Mouse (Mus musculus) heart, embryonic 16.5 days (tissue): ENCODE measurements around the gene Wdr82. TPM values are rescaled to one million over a fixed set of nuclear protein-coding genes. Genes with fewer than 3 reads are reported as not detected.

ENCODE experiments used
- ATAC-seq: fragments of 200-750 bp; cut with Nextera tagmentation; replicated peaks from 2 replicates; pipeline ENCODE4 v1.8.0; 2017; ENCODE audit warnings: moderate number of reproducible peaks; ENCODE audit not compliant: insufficient read depth, low FRiP score; ENCODE audit errors: extremely low read depth
- H3K27ac ChIP-seq: fragments of 300-500 bp; sonication (generic); 2 replicates; pipeline ENCODE4 v1.5.1; 2014; ENCODE audit warnings: mild to moderate bottlenecking, low read length, control low read depth, moderate library complexity
- H3K27me3 ChIP-seq: fragments of 300-500 bp; sonication (generic); 2 replicates; pipeline ENCODE4 v1.6.1; 2014; ENCODE audit warnings: low read length, mixed read lengths; ENCODE audit not compliant: control insufficient read depth, insufficient read depth
- H3K36me3 ChIP-seq: fragments of 300-500 bp; sonication (generic); 2 replicates; pipeline ENCODE4 v1.6.1; 2014; ENCODE audit not compliant: control insufficient read depth, insufficient read depth
- H3K4me1 ChIP-seq: fragments of 300-500 bp; sonication (generic); 2 replicates; pipeline ENCODE4 v1.6.1; 2014; ENCODE audit warnings: low read length, mixed read lengths; ENCODE audit not compliant: control insufficient read depth, insufficient read depth
- H3K4me2 ChIP-seq: fragments of 300-500 bp; sonication (generic); 2 replicates; pipeline ENCODE4 v1.6.1; 2014; ENCODE audit warnings: low read depth, mild to moderate bottlenecking, control low read depth, low read length
- H3K4me3 ChIP-seq: fragments of 300-500 bp; sonication (generic); 2 replicates; pipeline ENCODE4 v1.5.1; 2014; ENCODE audit warnings: mild to moderate bottlenecking, control low read depth, low read length
- H3K9ac ChIP-seq: fragments of 300-500 bp; sonication (generic); 2 replicates; pipeline ENCODE4 v1.6.1; 2014; ENCODE audit warnings: low read length, control low read depth
- H3K9me3 ChIP-seq: fragments of 300-500 bp; sonication (generic); replicated peaks from 2 replicates; pipeline ENCODE4 v1.6.1; 2016; ENCODE audit warnings: low read length; ENCODE audit not compliant: control insufficient read depth
- WGBS: fragments of 180-500 bp; shearing (Covaris S2); extraction: QIAGEN DNeasy Blood & Tissue Kit; methylation state at CpG from one replicate; pipeline ENCODE4 v1.1.7; 2014; 5-methylcytosine and 5-hydroxymethylcytosine counted together
- microRNA counts: library from miRNA; unstranded; fragments of <30 nt; microRNA quantifications from one replicate; lab custom pipeline; 2016
- microRNA-seq: library from miRNA; unstranded; fragments of <30 nt; microRNA quantifications from one replicate; pipeline ENCODE4, GENCODE M21; 2017
- polyA plus RNA-seq: library from polyadenylated mRNA; unstranded; fragments of >200 nt; fragmentation: Nextera tagmentation; extraction: Ambion mirVana; gene quantifications from 2 replicates; pipeline ENCODE4 v1.2.1, GENCODE M21; 2015

Gene Wdr82
- polyA plus RNA-seq, 1 experiment from 2014 or later, result 18.2 TPM

DNA sequence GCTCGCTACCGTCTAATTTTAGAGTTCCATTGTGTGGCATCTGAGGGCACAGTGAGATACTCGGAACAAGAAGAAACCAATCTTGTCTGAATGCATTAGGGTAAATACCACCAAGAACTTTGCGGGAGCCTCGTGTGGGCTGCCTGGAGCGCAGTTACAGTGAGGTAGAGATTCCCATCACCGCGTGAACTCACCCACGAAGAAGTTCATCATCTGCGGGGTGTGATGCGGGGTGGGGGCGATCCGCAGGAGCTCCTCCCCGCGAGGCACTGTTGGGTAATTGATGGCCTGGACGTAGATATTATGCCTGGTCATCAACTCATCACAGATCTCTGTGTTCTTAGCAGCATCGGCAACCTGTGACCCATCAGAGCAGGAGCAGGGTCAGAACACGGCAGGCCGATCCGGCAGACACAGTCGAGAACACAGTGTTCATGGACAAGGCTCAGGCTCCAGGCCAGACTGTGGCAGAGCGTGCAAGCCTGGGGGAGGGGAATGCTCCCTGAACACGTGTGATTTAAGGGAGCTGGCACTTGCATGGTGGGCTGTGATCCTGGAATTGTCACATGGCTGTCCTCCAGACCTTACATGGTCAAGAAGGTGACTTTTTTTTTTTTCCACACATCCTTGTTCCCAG, 64.6 kb downstream of the Wdr82 start:
- Histone ChIP-seq H3K4me1 (0 out of 2 replicates have a peak, but pooled peaks cover 5% of the 10 kb centered on the region), H3K4me3 (no peak overlapping the region), H3K9me3 (no peaks in the 10 kb centered on the region), H3K36me3 (peaks cover 59% of the 10 kb centered on the region), H3K4me2 (no peak overlapping the region), H3K9ac (no peak overlapping the region), H3K27me3 (no peaks in the 10 kb centered on the region), H3K27ac (0 out of 2 replicates have a peak overlapping the region, but pooled peaks have one; percentile 13)
- ATAC-seq, result peak; percentile 50
- 74% methylated on average over 23 of the region's 23 CpGs for WGBS

GRCm38 (mm10) chr9:106236156-106236817, 65.6 kb downstream of the Wdr82 start:
- Histone ChIP-seq H3K27me3 (no peaks in the 10 kb centered on the region), H3K4me1 (0 out of 2 replicates have a peak, but pooled peaks cover 5% of the 10 kb centered on the region), H3K4me2 (no peak overlapping the region), H3K36me3 (peaks cover 68% of the 10 kb centered on the region), H3K9ac (no peak overlapping the region), H3K4me3 (no peak overlapping the region), H3K27ac (no peak overlapping the region), H3K9me3 (no peaks in the 10 kb centered on the region)
- ATAC-seq, result no peak
- WGBS, result 92% methylated on average over 23 of the region's 23 CpGs

DNA sequence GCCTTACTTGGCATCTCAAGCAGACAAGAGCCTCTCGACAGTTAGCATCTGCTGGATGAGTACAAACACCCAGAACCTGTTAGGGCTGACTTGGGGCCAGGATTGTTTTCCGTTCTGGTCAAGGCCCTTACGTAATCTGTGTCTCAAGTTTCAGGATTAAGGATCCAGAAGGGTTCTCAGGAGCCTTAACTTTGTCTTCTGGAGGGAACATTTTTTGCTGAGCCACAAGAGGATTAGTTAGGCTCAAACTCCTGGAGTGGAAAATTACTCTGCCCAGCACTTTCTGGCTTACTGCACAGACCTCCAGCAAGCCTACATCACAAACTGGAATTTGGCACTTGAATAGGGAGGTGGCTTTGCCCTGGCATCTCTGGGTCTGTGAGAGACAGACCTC, 66.1 kb downstream of the Wdr82 start:
- Histone ChIP-seq H3K4me1 (0 out of 2 replicates have a peak, but pooled peaks cover 5% of the 10 kb centered on the region), H3K9ac (no peak overlapping the region), H3K27ac (no peak overlapping the region), H3K9me3 (no peaks in the 10 kb centered on the region), H3K36me3 (peaks cover 73% of the 10 kb centered on the region), H3K4me2 (no peak overlapping the region), H3K4me3 (no peak overlapping the region), H3K27me3 (no peaks in the 10 kb centered on the region)
- WGBS, result 72% methylated on average over 3 of the region's 3 CpGs
- ATAC-seq, result no peak

DNA sequence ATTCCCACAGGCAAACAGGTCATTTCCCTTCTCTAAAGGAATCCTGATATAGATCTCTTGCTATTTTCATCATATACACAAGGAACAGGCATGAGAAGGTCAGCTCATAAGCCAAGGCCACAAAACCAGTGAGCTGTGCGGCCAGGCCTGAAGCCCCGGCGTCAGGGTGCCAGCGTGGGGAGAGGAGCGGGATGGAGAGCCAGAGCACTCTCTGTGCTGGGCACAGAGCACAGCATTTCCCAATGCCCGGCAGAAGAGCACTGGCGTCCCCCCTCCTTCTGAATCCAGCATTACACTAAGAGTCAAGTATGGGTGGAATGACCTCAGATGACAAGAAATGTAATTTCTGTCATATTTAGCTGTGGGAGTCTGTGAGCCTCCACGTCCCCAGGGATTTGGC, 66.7 kb downstream of the Wdr82 start:
- no peak overlapping the region for H3K4me3 ChIP-seq
- H3K27ac ChIP-seq, result no peak overlapping the region
- ATAC-seq, result no peak
- H3K9me3 ChIP-seq, result no peaks in the 10 kb centered on the region
- H3K9ac ChIP-seq, result no peak overlapping the region
- H3K36me3 ChIP-seq, result peaks cover 76% of the 10 kb centered on the region
- H3K4me2 ChIP-seq, result no peak overlapping the region
- H3K4me1 ChIP-seq, result 0 out of 2 replicates have a peak, but pooled peaks cover 5% of the 10 kb centered on the region
- WGBS, result 85% methylated on average over 8 of the region's 8 CpGs
- no peaks in the 10 kb centered on the region for H3K27me3 ChIP-seq

- no peak for ATAC-seq
- H3K9me3 ChIP-seq, result no peaks in the 10 kb centered on the region
- H3K9ac ChIP-seq, result no peak overlapping the region
- no peak overlapping the region for H3K27ac ChIP-seq
- H3K4me1 ChIP-seq, result 0 out of 2 replicates have a peak, but pooled peaks cover 5% of the 10 kb centered on the region
- 90% methylated on average over 10 of the region's 10 CpGs for WGBS
- no peaks in the 10 kb centered on the region for H3K27me3 ChIP-seq
- no peak overlapping the region for H3K4me2 ChIP-seq
- no peak overlapping the region for H3K4me3 ChIP-seq
- H3K36me3 ChIP-seq, result peaks cover 76% of the 10 kb centered on the region
Measured at GRCm38 (mm10) chr9:106237878-106238277, 67.2 kb downstream of the Wdr82 start.

MicroRNA genes within 50 kb of the gene (microRNA counts, 519-probe panel; counts per million panel counts)
- microRNA mmu-let-7g (lab: Ali Mortazavi, UCI), result 4,512 counts per million, percentile 98 among the panel's probes with 10 or more counts

Small RNA genes lying within 50 kb of the gene (microRNA-seq; reads per million reads assigned to microRNA genes)
- gene Mir135a-1 (2.0 reads per million, percentile 4 among the genes with 10 or more reads in this experiment), gene Mirlet7g (69,586 reads per million, percentile 99 among the genes with 10 or more reads in this experiment)

Other genes starting within 250 kb of the Wdr82 start
- 0.21 and 0.38 TPM in 2 replicates for gene Col6a5, start 210.3 kb upstream of the Wdr82 start, polyA plus RNA-seq
- 0.20 and 0.32 TPM in 2 replicates for gene Col6a4, start 74.1 kb upstream of the Wdr82 start, polyA plus RNA-seq
- 1.2 TPM in 2 replicates for gene Glyctk, start 12.8 kb upstream of the Wdr82 start, polyA plus RNA-seq
- gene Ppm1m, start 28.8 kb downstream of the Wdr82 start, polyA plus RNA-seq, result 25.0 and 27.7 TPM in 2 replicates
- 55.7 and 61.6 TPM in 2 replicates for gene Twf2, start 32.2 kb downstream of the Wdr82 start, polyA plus RNA-seq
- gene Tlr9, start 51.7 kb downstream of the Wdr82 start, polyA plus RNA-seq, result 0.05 and 0.09 TPM in 2 replicates
- 217 and 223 TPM in 2 replicates for gene Alas1, start 77.7 kb downstream of the Wdr82 start, polyA plus RNA-seq
- gene Poc1a, start 110.1 kb downstream of the Wdr82 start, polyA plus RNA-seq, result 29.3 and 30.6 TPM in 2 replicates
- gene Dusp7, start 197.7 kb downstream of the Wdr82 start, polyA plus RNA-seq, result 7.9 and 10.2 TPM in 2 replicates